Mouse (Mus musculus): ENCODE measurements at regions not wholly inside any gene's neighbourhood (a gene's known extent, or its start where the extent isn't known, plus 50 kb on each side); places are given as distances from the start of the nearest gene placed in this dataset.

DNA sequence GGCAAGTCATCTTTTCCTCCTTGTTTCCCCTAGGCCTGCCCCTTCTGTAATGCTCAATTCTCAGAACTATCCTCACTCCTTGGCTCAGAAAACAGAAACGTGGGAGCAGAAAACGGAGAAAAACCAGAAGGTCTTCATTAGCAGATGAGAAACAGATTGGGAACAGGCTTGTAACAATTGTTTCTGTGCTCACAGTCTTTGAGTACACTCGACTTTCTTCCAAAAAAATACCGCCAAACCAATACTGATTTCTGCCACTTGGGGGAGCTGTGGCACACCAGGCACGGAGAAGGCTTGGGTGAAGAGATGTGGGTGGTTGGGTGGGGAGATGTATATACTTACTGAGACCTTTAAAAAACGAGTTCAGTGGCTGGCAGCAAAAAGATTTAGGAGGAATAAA is 80.8 kb upstream of the 4930583I09Rik start:
- DNase-seq (ENCODE audit: low spot score) = no peak

DNA sequence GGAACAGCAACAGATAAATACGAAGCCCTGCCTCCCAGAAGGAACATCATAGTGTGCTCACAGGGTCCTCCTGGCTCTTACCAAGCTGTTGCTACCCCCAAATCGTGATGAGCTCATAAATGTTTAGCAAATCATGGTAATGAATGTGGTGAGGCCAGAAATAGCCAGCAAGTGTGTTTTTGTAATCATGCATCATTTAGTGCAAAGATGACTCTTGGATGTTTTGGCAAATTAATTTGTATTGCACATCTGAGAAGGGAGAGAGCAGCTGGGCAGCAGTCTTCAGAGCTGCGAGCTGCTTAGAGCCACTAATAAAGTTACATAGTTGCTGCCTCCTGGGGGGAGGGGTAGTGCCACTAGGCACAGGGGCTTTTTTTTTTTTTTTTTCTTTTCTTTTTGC is 79.8 kb upstream of the 4930583I09Rik start:
- DNase-seq (ENCODE audit: low spot score) = peak; percentile 25

DNA sequence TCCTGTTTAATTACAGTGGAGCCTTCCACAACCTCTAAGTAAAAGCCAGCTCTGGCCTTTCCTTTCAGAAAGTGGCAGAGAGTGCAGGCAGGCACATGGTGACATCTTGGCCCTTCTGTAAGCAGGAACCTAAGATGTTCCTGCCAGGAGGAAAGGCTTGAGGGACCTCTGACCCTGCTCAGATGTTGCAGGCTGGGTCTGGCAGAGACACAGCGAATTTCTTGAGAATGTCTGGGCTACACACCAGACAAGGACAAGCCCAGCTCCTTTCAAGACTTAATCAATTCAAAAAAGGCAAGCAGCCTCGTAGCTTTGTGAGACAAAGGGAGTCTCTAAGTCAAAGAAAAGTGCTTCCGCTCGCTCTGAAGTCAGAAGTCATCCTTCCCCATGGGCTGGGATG is 79.2 kb upstream of the 4930583I09Rik start:
- peak; percentile 61 for DNase-seq (ENCODE audit: low spot score)

DNA sequence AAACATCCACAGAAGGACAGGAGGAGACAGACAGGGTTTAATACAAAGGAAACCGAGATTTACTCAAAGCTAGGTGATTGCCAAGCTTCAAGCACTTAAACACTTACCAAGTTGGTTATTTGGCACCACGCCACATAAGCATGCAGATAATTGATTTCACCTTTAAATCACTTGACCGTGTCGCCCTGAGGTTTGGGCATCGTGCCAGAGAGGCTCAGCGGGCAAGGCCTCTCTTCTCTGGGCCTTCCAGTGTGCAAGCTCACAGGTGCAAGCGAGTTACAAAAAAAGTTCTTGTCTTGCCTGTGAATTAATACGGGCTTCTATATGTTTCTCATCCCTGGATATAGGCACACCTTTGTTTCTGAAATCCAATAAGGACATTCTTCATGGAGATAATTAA is 78.4 kb upstream of the 4930583I09Rik start:
- no peak for DNase-seq (ENCODE audit: low spot score)

GRCm38 (mm10) chr17:64908671-64909070 is 72.8 kb upstream of the 4930583I09Rik start:
- no peak for DNase-seq (ENCODE audit: low spot score)

DNA sequence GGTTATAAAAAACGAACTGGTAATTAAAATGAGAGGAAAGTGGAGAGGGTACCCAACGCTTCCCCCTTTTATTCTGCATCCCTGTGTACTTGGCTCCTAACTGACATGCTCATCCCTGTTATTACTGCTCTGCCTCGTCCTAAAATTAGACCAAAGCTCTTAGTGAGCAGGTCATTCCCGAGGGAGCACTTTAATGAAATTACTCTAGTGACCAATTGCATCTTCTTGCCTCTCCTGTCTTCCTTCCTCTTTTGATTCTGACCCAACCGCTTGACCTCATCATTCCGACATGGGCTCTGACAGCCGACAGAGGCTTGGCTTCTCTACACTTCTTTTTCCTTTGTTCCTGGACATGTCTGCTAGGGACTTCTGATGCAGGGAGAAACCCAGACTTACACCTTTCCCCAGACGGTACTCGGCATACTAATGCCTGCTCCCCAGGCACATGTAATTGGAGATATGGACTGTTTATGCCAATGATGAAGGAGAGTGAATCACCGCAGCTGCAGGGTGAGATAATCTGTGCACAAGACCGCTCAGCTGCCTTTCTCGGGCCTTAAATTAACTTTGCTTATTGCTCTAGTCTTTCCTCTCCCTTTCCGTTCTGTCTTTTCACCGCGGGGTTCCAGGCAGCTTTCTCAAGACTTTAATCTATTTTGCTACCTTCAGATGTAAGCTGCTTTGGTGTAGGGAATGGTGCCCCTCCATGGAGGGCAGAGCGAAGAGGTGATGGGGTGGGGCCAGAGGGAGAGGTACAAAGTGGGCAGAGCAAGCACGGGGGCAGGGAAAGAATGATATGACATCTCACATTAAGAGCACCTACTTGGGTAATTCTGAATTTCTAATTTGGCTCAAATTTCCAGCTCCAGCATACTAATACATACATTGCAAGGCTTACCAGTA is 66.1 kb upstream of the 4930583I09Rik start:
- DNase-seq (ENCODE audit: low spot score) = no peak

GRCm38 (mm10) chr17:64897473-64897872 is 61.6 kb upstream of the 4930583I09Rik start:
- DNase-seq (ENCODE audit: low spot score) = no peak

DNA sequence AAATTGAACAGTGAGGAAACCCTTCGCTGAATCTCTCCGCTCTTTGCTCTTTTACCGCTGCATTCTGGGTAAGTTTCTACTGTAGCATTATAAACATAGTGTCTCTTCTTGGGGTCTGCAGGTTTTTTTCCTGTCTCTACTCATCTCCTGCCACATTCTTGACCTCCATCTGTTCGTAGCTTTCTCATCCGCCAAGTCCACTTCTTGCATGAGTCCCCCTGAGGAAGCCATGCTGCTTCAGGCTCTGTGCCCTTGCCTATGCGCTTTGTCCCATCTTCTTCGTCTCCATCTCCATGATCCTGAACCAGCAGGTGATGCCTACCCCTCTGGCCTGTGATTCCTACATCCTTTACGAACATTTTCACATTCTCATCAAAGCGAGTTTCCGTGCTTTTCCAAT is 60.0 kb upstream of the 4930583I09Rik start:
- DNase-seq (ENCODE audit: low spot score) = no peak

DNA sequence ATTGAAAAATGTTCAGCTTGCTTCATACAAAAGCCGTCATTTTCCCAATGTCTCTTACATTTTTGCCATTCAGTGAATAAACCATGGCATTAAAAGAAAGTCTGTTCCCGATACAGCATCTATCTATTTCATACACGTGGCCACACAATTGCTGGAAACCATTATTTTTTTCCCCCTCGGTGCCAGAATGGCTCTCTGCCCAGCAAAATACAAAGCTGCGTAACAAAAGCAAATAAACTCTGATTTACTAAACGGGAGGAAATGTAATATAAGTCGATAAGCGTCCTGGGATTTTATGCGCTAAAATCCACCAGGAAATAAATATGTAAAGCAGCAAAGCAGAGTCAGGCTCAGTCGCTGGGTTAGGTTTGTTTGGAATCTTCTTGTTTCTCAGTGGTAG is 59.6 kb upstream of the 4930583I09Rik start:
- DNase-seq (ENCODE audit: low spot score) = no peak

DNA sequence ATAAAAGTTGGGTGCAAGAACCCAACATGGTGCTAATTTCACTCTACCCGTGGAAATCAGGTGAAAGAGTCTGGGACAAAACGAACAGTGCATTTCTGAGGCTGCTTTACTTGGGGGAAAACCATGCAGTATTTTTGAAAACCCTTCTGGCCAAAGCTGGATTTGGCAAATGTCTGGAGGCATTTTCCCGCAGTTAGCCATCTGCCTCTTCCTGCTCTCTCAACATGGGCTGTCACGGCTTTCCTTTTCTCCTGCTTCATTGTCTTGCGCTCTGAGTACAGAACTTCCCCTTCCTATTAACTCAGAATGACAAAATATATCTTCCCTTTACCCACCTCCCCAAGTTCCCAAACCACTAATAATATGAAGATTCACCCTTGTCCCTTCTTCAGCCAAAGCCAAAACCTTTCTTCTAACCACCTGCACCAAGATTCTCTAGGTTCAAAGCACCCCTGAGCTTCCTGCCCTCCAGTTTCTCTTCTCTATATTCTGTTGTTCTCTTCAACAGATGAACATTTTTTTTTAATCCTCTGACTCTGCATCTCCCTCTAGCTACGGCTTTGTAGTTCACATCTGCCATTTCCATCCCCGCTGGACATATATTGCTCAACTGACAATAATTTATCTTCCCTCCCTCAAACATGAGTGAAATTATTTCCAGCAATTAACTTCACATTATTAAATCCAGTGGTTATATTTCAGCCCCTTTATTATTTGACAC is 57.5 kb upstream of the 4930583I09Rik start:
- no peak for DNase-seq (ENCODE audit: low spot score)
